Mouse (Mus musculus) cerebellum, adult 2 months (tissue): Measurements from ENCODE around the gene 5330417H12Rik.

ENCODE experiments used
- CTCF ChIP-seq: fragments of 200-500 bp; IDR thresholded peaks from 2 replicates; pipeline ENCODE4 v1.5.1; 2011; ENCODE audit warnings: low read depth, mild to moderate bottlenecking, control low read depth, low read length, moderate library complexity, borderline replicate concordance; ENCODE audit not compliant: insufficient read depth
- POLR2A ChIP-seq: fragments of 200-500 bp; IDR thresholded peaks from 2 replicates; pipeline ENCODE4 v1.6.1; 2011; ENCODE audit warnings: low read length, control low read depth, borderline replicate concordance; ENCODE audit not compliant: insufficient read depth

GRCm38 (mm10) chr7:107666262-107666902 is 41.4 kb upstream of the 5330417H12Rik start:
- TF ChIP-seq CTCF (no peak), POLR2A (no peak)
